Mouse (Mus musculus): Measurements from ENCODE around the gene Mphosph9.

- TF ChIP-seq POLR2A (IDR thresholded peaks at IDR 0.05; ENCODE audit: insufficient read length, low read depth): no peak
- no peak for TF ChIP-seq USF1 (IDR thresholded peaks at IDR 0.05; ENCODE audit: low read depth)
- peak in 1 of 3 experiments; percentile 8 for TF ChIP-seq MYOG (IDR thresholded peaks at IDR 0.05; ENCODE audit: control insufficient read depth in 1 of 3, insufficient read depth in 1 of 3, insufficient read length in 2 of 3, low read depth in 2 of 3)
- TF ChIP-seq SRF (IDR thresholded peaks at IDR 0.05; ENCODE audit: control insufficient read depth, insufficient read length, low read depth): no peak
- peak in 1 of 3 experiments; percentile 55 for TF ChIP-seq MYOD1 (IDR thresholded peaks at IDR 0.05; ENCODE audit: control insufficient read depth in 1 of 3, insufficient read length in 2 of 3, low read depth in 2 of 3)
- TF ChIP-seq E2F4 (IDR thresholded peaks at IDR 0.05; ENCODE audit: insufficient read depth): no peak
- no peak for TF ChIP-seq MAX (IDR thresholded peaks at IDR 0.05; ENCODE audit: low read depth)
- no peak for TF ChIP-seq CEBPB (IDR thresholded peaks at IDR 0.05; ENCODE audit: insufficient read depth, poor library complexity, severe bottlenecking)
- no peak for TF ChIP-seq POLR2AphosphoS2 (IDR thresholded peaks at IDR 0.05; ENCODE audit: insufficient read length, low read depth)
- TF ChIP-seq TCF3 (IDR thresholded peaks at IDR 0.05; ENCODE audit: insufficient read length, low read depth): no peak
- TF ChIP-seq TCF12 (IDR thresholded peaks at IDR 0.05; ENCODE audit: insufficient read depth, poor library complexity, severe bottlenecking): no peak
- no peak for TF ChIP-seq REST (IDR thresholded peaks at IDR 0.05; ENCODE audit: insufficient read depth, insufficient read length)
Observed at GRCm38 (mm10) chr5:124233874-124234661, 93.7 kb downstream of the Mphosph9 start.
